Mouse (Mus musculus) mouse trophoblast stem cell (cell line): Measurements from ENCODE around the gene Klc2.
"Not testable (repeated sequence)": the region's sequence is repeated elsewhere in the genome, so short reads cannot be mapped to it uniquely, and the experiment has no call there.

Source experiments
- in situ Hi-C, 2 experiments: fragments of 300-500 bp; cut with MseI, MboI; formaldehyde crosslinking; loops; 2 replicates in 1 of 2; 3 replicates in 1 of 2; pipeline ENCODE4 v1.15.1; 2025

The Klc2 gene

GRCm38 (mm10) chr19:5118384-5118698 lies at the start of gene Klc2:
Klc2 (minus strand) TSS chr19:5118560.
- in situ Hi-C loops = no loop called here

GRCm38 (mm10) chr19:5167477-5167876 lies 49.1 kb upstream of the Klc2 start:
- in situ Hi-C loops = no loop called here

GRCm38 (mm10) chr19:5164380-5164779 lies 46.0 kb upstream of the Klc2 start:
- in situ Hi-C loops = no loop called here

- in situ Hi-C loops = no loop called here
Observed at GRCm38 (mm10) chr19:5161913-5162312, 43.6 kb upstream of the Klc2 start.

- in situ Hi-C loops = no loop called here
Observed at GRCm38 (mm10) chr19:5152261-5152660, 33.9 kb upstream of the Klc2 start.

- in situ Hi-C loops = no loop called here
Observed at GRCm38 (mm10) chr19:5151741-5152140, 33.4 kb upstream of the Klc2 start.

- in situ Hi-C loops = no loop called here
Observed at GRCm38 (mm10) chr19:5151331-5151730, 33.0 kb upstream of the Klc2 start.

GRCm38 (mm10) chr19:5150358-5150757 lies 32.0 kb upstream of the Klc2 start:
- in situ Hi-C loops = no loop called here

- in situ Hi-C loops = not testable (repeated sequence)
Observed at GRCm38 (mm10) chr19:5149041-5149440, 30.7 kb upstream of the Klc2 start.

GRCm38 (mm10) chr19:5139640-5140039 lies 21.3 kb upstream of the Klc2 start:
- in situ Hi-C loops = loop anchor here in 1 of 2 experiments (5.0 kb wide), 1 partner anchor 47 kb away; no protein-coding TSS in a partner anchor

- in situ Hi-C loops = no loop called here
Observed at GRCm38 (mm10) chr19:5131237-5131636, 12.9 kb upstream of the Klc2 start.

GRCm38 (mm10) chr19:5129770-5130169 lies 11.4 kb upstream of the Klc2 start:
- in situ Hi-C loops = no loop called here

GRCm38 (mm10) chr19:5124055-5124614 lies 5.8 kb upstream of the Klc2 start:
- in situ Hi-C loops = no loop called here

GRCm38 (mm10) chr19:5123241-5123640 lies 4.9 kb upstream of the Klc2 start:
- in situ Hi-C loops = no loop called here

GRCm38 (mm10) chr19:5122492-5122891 lies 4.1 kb upstream of the Klc2 start:
- in situ Hi-C loops = no loop called here

- in situ Hi-C loops = no loop called here
Observed at GRCm38 (mm10) chr19:5117494-5118383, 621 bp downstream of the Klc2 start.

- in situ Hi-C loops = no loop called here
Observed at GRCm38 (mm10) chr19:5113783-5114182, 4.6 kb downstream of the Klc2 start.

GRCm38 (mm10) chr19:5109659-5110453 lies 8.5 kb downstream of the Klc2 start:
- in situ Hi-C loops = no loop called here

GRCm38 (mm10) chr19:5108702-5109101 lies 9.7 kb downstream of the Klc2 start:
- in situ Hi-C loops = no loop called here

GRCm38 (mm10) chr19:5108271-5108575 lies 10.1 kb downstream of the Klc2 start:
- in situ Hi-C loops = no loop called here

- in situ Hi-C loops = no loop called here
Observed at GRCm38 (mm10) chr19:5107556-5108270, 10.6 kb downstream of the Klc2 start.

- in situ Hi-C loops = no loop called here
Observed at GRCm38 (mm10) chr19:5106731-5107191, 11.6 kb downstream of the Klc2 start, which contains the start of gene Rab1b. Rab1b (minus strand) TSS chr19:5107072.
